Comparison of ENCODE assay signal across 8 mouse cellular contexts in genomic region chr2:135387990-135388389, GRCm38 (mm10).
DNase-seq lines count a peak whose midpoint lies in the region; ATAC-seq lines count a peak whose summit lies in the region.

No protein-coding gene starts in this region.

- 55% methylated on average over 9 of the region's 9 CpGs for WGBS in hindbrain, embryonic 10.5 days
- 60% methylated on average over 9 of the region's 9 CpGs for WGBS in hindbrain, embryonic 13.5 days

- no peak overlapping the region for H3K4me3 ChIP-seq in hindbrain, embryonic 10.5 days
- H3K4me3 ChIP-seq in hindbrain, embryonic 13.5 days = no peak overlapping the region

- ATAC-seq in hindbrain, embryonic 13.5 days (ENCODE audit: low FRiP score) = no peak

- H3K27ac ChIP-seq in hindbrain, embryonic 10.5 days = no peak overlapping the region
- no peak overlapping the region for H3K27ac ChIP-seq in hindbrain, embryonic 13.5 days

- H3K4me2 ChIP-seq in hindbrain, embryonic 13.5 days = no peak overlapping the region

- H3K9me3 ChIP-seq in hindbrain, embryonic 10.5 days = no peaks in the 10 kb centered on the region
- no peaks in the 10 kb centered on the region for H3K9me3 ChIP-seq in hindbrain, embryonic 13.5 days

- no peaks in the 10 kb centered on the region for H3K27me3 ChIP-seq in hindbrain, embryonic 10.5 days (ENCODE audit: insufficient read depth, poor library complexity, severe bottlenecking)
- no peaks in the 10 kb centered on the region for H3K27me3 ChIP-seq in hindbrain, embryonic 13.5 days

- DNase-seq in hindbrain, embryonic 10.5 days (ENCODE audit: low spot score) = peak; percentile 17
- peak; percentile 35 for DNase-seq in urinary bladder, postnatal 25 days (ENCODE audit: low spot score)
- no peak for DNase-seq in urinary bladder, adult 2 months (ENCODE audit: low spot score)
- DNase-seq in cerebellum, postnatal 10 days = peak; percentile 64 to 71
- peak; percentile 21 to 32 for DNase-seq in layer of hippocampus, postnatal 10 days (ENCODE audit: low spot score in 2 of 2)
- DNase-seq in ovary, adult 18-20 months (ENCODE audit: low spot score) = no peak
- no peak for DNase-seq in spleen, postnatal 36 days (ENCODE audit: low spot score in 2 of 2)

- H3K9ac ChIP-seq in hindbrain, embryonic 13.5 days = no peak overlapping the region

- no peaks in the 10 kb centered on the region for H3K36me3 ChIP-seq in hindbrain, embryonic 10.5 days
- H3K36me3 ChIP-seq in hindbrain, embryonic 13.5 days = peaks cover 11% of the 10 kb centered on the region

- H3K4me1 ChIP-seq in hindbrain, embryonic 10.5 days (replicated peaks) = no peaks in the 10 kb centered on the region
- H3K4me1 ChIP-seq in hindbrain, embryonic 13.5 days (replicated peaks) = no peaks in the 10 kb centered on the region

Comparison
In these comparisons a context has a peak if more than half of its experiments do, and no peak if none do; other contexts are left out.
1. DNase-seq: peak in hindbrain, embryonic 10.5 days (single experiment), urinary bladder, postnatal 25 days (single experiment), cerebellum, postnatal 10 days (2 of 2) and layer of hippocampus, postnatal 10 days (2 of 2); none in urinary bladder, adult 2 months (single experiment), ovary, adult 18-20 months (single experiment) and spleen, postnatal 36 days (0 of 2).